32 mouse cellular contexts compared by ENCODE assay signal in the genomic region with DNA sequence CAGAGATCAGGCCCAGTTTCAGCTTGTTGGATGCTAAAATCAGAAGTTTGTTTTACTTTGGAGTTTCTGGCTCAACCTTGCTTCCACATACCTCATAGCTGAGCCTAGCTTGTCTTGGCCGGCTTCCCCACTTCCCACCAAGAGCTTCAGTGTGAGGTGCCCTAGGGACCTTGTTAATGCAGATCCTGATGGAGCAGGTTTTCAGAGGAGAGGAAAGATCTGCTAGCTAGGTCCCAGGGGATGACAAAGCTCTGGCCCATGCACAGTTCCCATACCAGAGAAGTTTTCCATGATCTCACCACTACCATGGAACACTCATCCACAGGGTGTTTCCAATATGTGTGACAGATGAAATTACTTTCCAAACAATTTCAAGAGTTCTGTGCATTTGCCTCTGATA.
A peak's percentile ranks its signal among the peaks of the same experiment; 100 is the strongest.
DNase-seq lines count a peak whose midpoint lies in the region; ATAC-seq and TF ChIP-seq lines count a peak whose summit lies in the region.
"Had no signal": no experiment of that assay in that cellular context is flagged by ENCODE, and none has a peak within 500 bp of the region (broad histone marks: within the 10 kb centered on the region; RNA-seq: fewer than 3 reads in every experiment).

No protein-coding gene starts in this region.

- no peak overlapping the region for H3K4me2 ChIP-seq in limb, embryonic 14.5 days (replicated peaks; ENCODE audit: low read depth, low read length, severe bottlenecking)
- no peak overlapping the region for H3K4me2 ChIP-seq in liver, postnatal 0 days (ENCODE audit: low read depth, low read length)
- H3K4me2 ChIP-seq: embryonic facial prominence, embryonic 13.5 days; forebrain, embryonic 12.5 days; hindbrain, embryonic 15.5 days; liver, embryonic 11.5 days; midbrain, embryonic 12.5 days; neural tube, embryonic 12.5 days had no signal

- no peak for TF ChIP-seq POLR2A in kidney, adult 2 months (IDR thresholded peaks at IDR 0.05; ENCODE audit: low read depth, low read length)
- no peak for TF ChIP-seq POLR2A in limb, embryonic 14.5 days (IDR thresholded peaks at IDR 0.05; ENCODE audit: borderline replicate concordance, extremely low read depth, insufficient read depth, insufficient read length)

- H3K4me3 ChIP-seq in kidney, adult 2 months (ENCODE audit: insufficient read depth, low read depth, low read length), result no peak overlapping the region
- H3K4me3 ChIP-seq in limb, embryonic 14.5 days (replicated peaks; ENCODE audit: low read length), result no peak overlapping the region
- H3K4me3 ChIP-seq in liver, postnatal 0 days (ENCODE audit: low read depth, low read length), result no peak overlapping the region
- H3K4me3 ChIP-seq: embryonic facial prominence, embryonic 13.5 days; forebrain, embryonic 12.5 days; hindbrain, embryonic 10.5 days; hindbrain, embryonic 15.5 days; layer of hippocampus, adult 2 months; megakaryocyte, embryonic 14.5 days; midbrain, embryonic 12.5 days; myocyte; neural tube, embryonic 12.5 days had no signal

- TF ChIP-seq EP300 in liver, postnatal 0 days (IDR thresholded peaks at IDR 0.05; ENCODE audit: low read depth), result no peak

- no peaks in the 10 kb centered on the region for H3K4me1 ChIP-seq in kidney, adult 2 months (ENCODE audit: control insufficient read depth, insufficient read depth, low read length)
- no peaks in the 10 kb centered on the region for H3K4me1 ChIP-seq in limb, embryonic 14.5 days (ENCODE audit: control insufficient read depth, insufficient read depth, low read length)
- no peaks in the 10 kb centered on the region for H3K4me1 ChIP-seq in liver, postnatal 0 days (ENCODE audit: insufficient read depth)
- H3K4me1 ChIP-seq: embryonic facial prominence, embryonic 13.5 days; forebrain, embryonic 12.5 days; hindbrain, embryonic 10.5 days; hindbrain, embryonic 15.5 days; megakaryocyte, embryonic 14.5 days; midbrain, embryonic 12.5 days; neural tube, embryonic 12.5 days had no signal

- no peak overlapping the region for H3K27ac ChIP-seq in kidney, adult 2 months (ENCODE audit: insufficient read depth, low read depth, low read length)
- no peak overlapping the region for H3K27ac ChIP-seq in limb, embryonic 14.5 days (replicated peaks; ENCODE audit: low read depth, low read length)
- no peak overlapping the region for H3K27ac ChIP-seq in liver, postnatal 0 days (ENCODE audit: low read depth)
- H3K27ac ChIP-seq: embryonic facial prominence, embryonic 13.5 days; forebrain, embryonic 12.5 days; hindbrain, embryonic 10.5 days; hindbrain, embryonic 15.5 days; layer of hippocampus, adult 2 months; midbrain, embryonic 12.5 days; neural tube, embryonic 12.5 days had no signal

- intact Hi-C loops in heart, postnatal 10 days (cut with DNase I), result no loop called here

- H3K27me3 ChIP-seq in kidney, adult 2 months (replicated peaks; ENCODE audit: control insufficient read depth, insufficient read depth, low read length), result no peaks in the 10 kb centered on the region
- no peaks in the 10 kb centered on the region for H3K27me3 ChIP-seq in limb, embryonic 14.5 days (ENCODE audit: control insufficient read depth, insufficient read depth, low read length)
- H3K27me3 ChIP-seq in liver, postnatal 0 days (ENCODE audit: insufficient read depth, low read length), result no peaks in the 10 kb centered on the region
- H3K27me3 ChIP-seq: embryonic facial prominence, embryonic 13.5 days; forebrain, embryonic 12.5 days; hindbrain, embryonic 15.5 days; megakaryocyte, embryonic 14.5 days; midbrain, embryonic 12.5 days; neural tube, embryonic 12.5 days had no signal

- no peak overlapping the region for H3K9ac ChIP-seq in limb, embryonic 14.5 days (ENCODE audit: low read depth, low read length, severe bottlenecking)
- no peak overlapping the region for H3K9ac ChIP-seq in liver, postnatal 0 days (replicated peaks)
- H3K9ac ChIP-seq: embryonic facial prominence, embryonic 13.5 days; forebrain, embryonic 12.5 days; forebrain, postnatal 0 days; hindbrain, embryonic 15.5 days; midbrain, embryonic 12.5 days; neural tube, embryonic 12.5 days had no signal

- no peaks in the 10 kb centered on the region for H3K9me3 ChIP-seq in limb, embryonic 14.5 days (ENCODE audit: control insufficient read depth, low read length)
- no peaks in the 10 kb centered on the region for H3K9me3 ChIP-seq in liver, postnatal 0 days (ENCODE audit: low read length)
- H3K9me3 ChIP-seq: embryonic facial prominence, embryonic 13.5 days; forebrain, embryonic 12.5 days; hindbrain, embryonic 10.5 days; hindbrain, embryonic 15.5 days; midbrain, embryonic 12.5 days; neural tube, embryonic 12.5 days had no signal

- 63% methylated on average over 1 of the region's 1 CpGs for WGBS in kidney, adult 2 months
- 75% methylated on average over 1 of the region's 1 CpGs for WGBS in limb, embryonic 14.5 days
- WGBS in liver, postnatal 0 days (ENCODE audit: insufficient replicate concordance), result 85% methylated on average over 1 of the region's 1 CpGs

- ATAC-seq in limb, embryonic 14.5 days (ENCODE audit: low FRiP score, low read depth), result peak; percentile 77
- ATAC-seq in liver, postnatal 0 days, result no peak
- ATAC-seq: CD4-positive, CD25-positive, alpha-beta regulatory T cell, adult 4 months; forebrain, postnatal 0 days had no signal

- no peaks in the 10 kb centered on the region for H3K36me3 ChIP-seq in kidney, adult 2 months (ENCODE audit: control insufficient read depth, insufficient read depth, low read length)
- H3K36me3 ChIP-seq in limb, embryonic 14.5 days (ENCODE audit: control insufficient read depth, insufficient read depth, low read length), result no peaks in the 10 kb centered on the region
- no peaks in the 10 kb centered on the region for H3K36me3 ChIP-seq in liver, postnatal 0 days (replicated peaks; ENCODE audit: insufficient read depth, low read length)
- H3K36me3 ChIP-seq: embryonic facial prominence, embryonic 13.5 days; forebrain, embryonic 12.5 days; hindbrain, embryonic 10.5 days; hindbrain, embryonic 15.5 days; midbrain, embryonic 12.5 days; neural tube, embryonic 12.5 days had no signal

- DNase-seq in gastrocnemius, postnatal 25 days, result peak; percentile 10
- DNase-seq in gastrocnemius, postnatal 10 days, result no peak
- peak; percentile 1 for DNase-seq in kidney, adult 2 months
- DNase-seq in kidney, adult 8-10 months, result no peak
- peak; percentile 25 to 41 for DNase-seq in heart, postnatal 10 days
- peak; percentile 55 for DNase-seq in limb, embryonic 14.5 days (ENCODE audit: low spot score)
- DNase-seq in liver, postnatal 0 days, result no peak
- DNase-seq: adrenal gland, postnatal 14 days; cerebellum, adult 11-12 months; cerebellum, adult 9-11 months; embryo, embryonic 11 days; forebrain, postnatal 0 days; kidney, adult 18-20 months; kidney, postnatal 36 days; layer of hippocampus, postnatal 36 days; left cerebral cortex, postnatal 4 days; lung, postnatal 4 days; right cerebral cortex, adult 18-20 months; right cerebral cortex, postnatal 4 days; thymus, adult 2 months; thymus, postnatal 36 days had no signal

- TF ChIP-seq CTCF in kidney, adult 2 months (conservative IDR thresholded peaks at IDR 0.05; ENCODE audit: insufficient read depth, insufficient read length, low read depth, low read length), result no peak
- TF ChIP-seq CTCF in liver, postnatal 0 days (IDR thresholded peaks at IDR 0.05; ENCODE audit: low read depth), result no peak

Comparison
In these comparisons a context has a peak if more than half of its experiments do, and no peak if none do; other contexts are left out.
1. DNase-seq: peak in gastrocnemius, postnatal 25 days (single experiment), kidney, adult 2 months (single experiment), heart, postnatal 10 days (2 of 2) and limb, embryonic 14.5 days (single experiment); none in gastrocnemius, postnatal 10 days (single experiment), kidney, adult 8-10 months (0 of 2) and liver, postnatal 0 days (single experiment).